Mouse (Mus musculus) erythroblast, embryonic 14.5 days (primary cell): ENCODE data around the gene Mcf2l. TPM values are rescaled to one million over a fixed set of nuclear protein-coding genes. Genes with fewer than 3 reads are reported as not detected.

Source experiments
- H3K27me3 ChIP-seq: 2 replicates; pipeline ENCODE4 v1.6.1; 2012; ENCODE audit warnings: inconsistent platforms; ENCODE audit not compliant: control insufficient read depth
- H3K36me3 ChIP-seq: 2 replicates; pipeline ENCODE4 v1.6.1; 2012; ENCODE audit warnings: mild to moderate bottlenecking, inconsistent platforms; ENCODE audit not compliant: control insufficient read depth
- H3K4me1 ChIP-seq: 2 replicates; pipeline ENCODE4 v1.6.1; 2012; ENCODE audit warnings: inconsistent platforms; ENCODE audit not compliant: control insufficient read depth
- H3K4me3 ChIP-seq: replicated peaks from 2 replicates; pipeline ENCODE3; 2012; ENCODE audit warnings: moderate library complexity, mild to moderate bottlenecking, inconsistent platforms
- H3K9me3 ChIP-seq: 2 replicates; pipeline ENCODE4 v1.6.1; 2012; ENCODE audit warnings: low read length, inconsistent platforms, mixed read lengths; ENCODE audit not compliant: control insufficient read depth
- GATA1 ChIP-seq: IDR thresholded peaks from 2 replicates; pipeline ENCODE4 v1.6.1; 2012; ENCODE audit warnings: low read length, inconsistent platforms, mixed read lengths
- TAL1 ChIP-seq: IDR thresholded peaks from 3 replicates; pipeline ENCODE4 v1.6.1; 2012; ENCODE audit warnings: low read length, inconsistent platforms, mixed read lengths
- polyA plus RNA-seq: library from polyadenylated mRNA; stranded (reverse); fragments of >175 nt; gene quantifications from 2 replicates; pipeline ENCODE4 v1.2.3, GENCODE M21; 2012

The Mcf2l gene
- polyA plus RNA-seq, 1 experiment = 0.05 TPM

DNA sequence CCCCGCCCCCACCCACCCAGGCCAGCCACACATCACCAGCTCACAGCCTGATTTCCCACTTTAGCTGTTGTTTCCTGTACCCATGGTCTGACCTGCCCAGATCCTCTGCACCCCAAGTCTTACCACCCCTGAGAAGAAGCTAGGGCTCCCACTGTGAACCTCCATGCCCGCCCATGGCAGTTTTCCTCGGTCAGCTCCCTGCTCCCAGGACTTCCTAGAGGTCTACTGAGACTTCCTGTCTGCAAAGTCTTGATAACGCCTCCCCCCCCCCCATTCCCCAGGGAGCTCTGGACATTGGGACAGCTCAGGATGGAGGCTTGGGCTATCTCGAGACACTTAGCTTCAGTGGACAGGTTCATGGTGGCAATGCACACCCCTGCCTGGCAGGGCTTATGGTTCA lies 31.5 kb downstream of the Mcf2l start:
- Histone ChIP-seq H3K27me3 (peaks cover 6% of the 10 kb centered on the region), H3K4me3 (no peak overlapping the region), H3K36me3 (no peaks in the 10 kb centered on the region), H3K9me3 (no peaks in the 10 kb centered on the region), H3K4me1 (no peaks in the 10 kb centered on the region)
- TF ChIP-seq TAL1 = no peak
- no peak for TF ChIP-seq GATA1

DNA sequence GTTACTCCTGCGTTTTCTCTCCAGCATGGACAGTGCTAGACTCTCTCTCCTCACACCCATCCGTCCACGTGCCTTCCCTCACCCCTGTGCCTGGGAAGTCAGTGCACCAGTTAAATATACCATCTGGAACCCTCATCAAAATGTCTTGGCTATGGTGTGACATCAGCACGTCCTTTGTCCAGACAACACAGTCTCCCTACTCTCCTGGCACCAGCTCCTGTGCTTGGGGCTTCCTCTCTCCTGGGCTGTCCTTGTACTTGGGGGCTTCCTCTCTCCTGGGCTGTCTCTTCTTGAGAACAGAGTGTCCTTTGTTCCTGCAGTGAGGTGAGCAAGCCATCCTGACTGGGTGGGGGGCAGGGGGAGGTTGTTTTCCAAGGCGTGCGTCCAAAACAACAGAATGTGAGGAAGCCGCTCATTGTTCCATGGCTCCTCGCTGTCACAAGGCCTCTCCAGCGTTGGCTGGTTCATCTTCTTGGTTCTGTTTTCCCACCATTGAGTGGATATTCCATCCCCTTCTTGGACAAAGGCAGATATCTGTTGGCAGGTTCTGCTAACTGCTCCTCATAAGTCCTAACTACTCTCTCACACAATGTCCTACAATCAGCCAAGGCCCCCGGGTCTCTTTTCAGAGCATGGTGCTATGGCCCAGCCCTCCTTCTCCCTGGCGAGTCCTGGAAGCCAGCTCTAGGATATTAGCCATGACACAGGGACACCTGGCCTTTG lies 32.2 kb downstream of the Mcf2l start:
- Histone ChIP-seq H3K9me3 (no peaks in the 10 kb centered on the region), H3K36me3 (no peaks in the 10 kb centered on the region), H3K4me1 (no peaks in the 10 kb centered on the region), H3K4me3 (no peak overlapping the region), H3K27me3 (peaks cover 6% of the 10 kb centered on the region)
- TF ChIP-seq TAL1 (no peak), GATA1 (no peak)

DNA sequence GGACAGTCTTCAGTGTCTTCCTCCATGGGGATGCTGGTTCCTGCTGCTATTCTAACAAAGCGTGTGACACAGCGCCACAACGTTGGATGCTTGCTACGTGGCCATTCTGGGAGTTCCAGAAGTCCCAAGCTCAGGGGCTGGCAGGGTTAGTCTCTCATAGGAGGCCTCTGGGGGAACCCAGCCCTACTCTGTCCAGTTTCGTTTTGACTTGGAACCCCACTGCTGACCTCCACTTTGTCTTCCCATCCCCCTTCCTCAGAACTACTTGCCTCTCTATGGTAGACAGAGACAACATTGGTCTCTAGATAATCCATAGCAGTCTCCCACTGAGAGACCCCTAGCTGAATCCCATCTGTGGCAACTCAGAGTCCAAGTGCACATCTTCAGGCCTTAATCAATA lies 33.0 kb downstream of the Mcf2l start:
- Histone ChIP-seq H3K27me3 (peaks cover 6% of the 10 kb centered on the region), H3K4me1 (no peaks in the 10 kb centered on the region), H3K4me3 (no peak overlapping the region), H3K36me3 (no peaks in the 10 kb centered on the region), H3K9me3 (no peaks in the 10 kb centered on the region)
- no peak for TF ChIP-seq TAL1
- no peak for TF ChIP-seq GATA1

DNA sequence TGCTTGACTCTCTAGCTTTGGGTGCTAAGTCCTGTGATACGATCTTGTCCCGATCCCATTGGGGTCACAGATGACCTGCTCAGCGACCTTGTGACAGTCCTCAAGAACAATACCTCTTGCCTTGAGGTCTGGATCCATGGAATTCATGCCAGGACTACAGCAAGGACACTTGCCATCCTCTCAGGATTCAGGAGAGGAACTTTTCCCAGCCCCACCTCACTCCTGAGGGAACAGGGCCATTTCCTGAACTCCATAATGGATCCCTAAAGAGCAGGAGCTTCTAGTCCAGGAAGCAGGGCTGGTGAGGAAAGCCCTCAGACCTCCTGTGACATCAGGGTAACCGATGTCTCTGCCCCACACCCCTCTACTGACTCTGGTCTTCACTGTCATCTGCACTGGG lies 34.1 kb downstream of the Mcf2l start:
- no peaks in the 10 kb centered on the region for H3K9me3 ChIP-seq
- H3K4me1 ChIP-seq = no peaks in the 10 kb centered on the region
- no peaks in the 10 kb centered on the region; the same call in 1 of the 2 replicates for H3K27me3 ChIP-seq
- TF ChIP-seq GATA1 (no peak), TAL1 (no peak)
- no peaks in the 10 kb centered on the region for H3K36me3 ChIP-seq
- H3K4me3 ChIP-seq = no peak overlapping the region

DNA sequence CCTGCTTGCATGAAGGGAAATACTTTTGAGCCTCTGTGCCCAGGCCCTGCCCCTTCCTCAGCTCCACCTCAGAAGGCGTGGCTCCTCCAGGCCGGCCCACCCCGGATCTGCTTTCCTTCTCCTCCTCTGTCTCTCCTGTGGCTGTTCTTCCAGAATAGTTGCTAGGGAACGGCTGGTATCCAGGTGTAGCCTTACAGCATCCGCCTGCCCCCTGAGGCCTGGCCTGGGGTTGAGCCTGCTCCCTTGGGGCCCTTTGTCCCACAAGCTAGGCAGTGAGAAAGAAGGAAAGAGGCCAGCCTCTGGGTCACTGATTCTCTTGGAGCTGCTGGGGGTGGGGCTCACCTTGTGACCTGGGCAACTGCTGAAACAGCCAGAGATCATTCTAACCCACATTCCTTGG lies 38.4 kb downstream of the Mcf2l start:
- Histone ChIP-seq H3K27me3 (peaks cover 21% of the 10 kb centered on the region), H3K9me3 (no peaks in the 10 kb centered on the region), H3K4me1 (no peaks in the 10 kb centered on the region), H3K36me3 (no peaks in the 10 kb centered on the region), H3K4me3 (no peak overlapping the region)
- TF ChIP-seq GATA1 (no peak), TAL1 (no peak)

DNA sequence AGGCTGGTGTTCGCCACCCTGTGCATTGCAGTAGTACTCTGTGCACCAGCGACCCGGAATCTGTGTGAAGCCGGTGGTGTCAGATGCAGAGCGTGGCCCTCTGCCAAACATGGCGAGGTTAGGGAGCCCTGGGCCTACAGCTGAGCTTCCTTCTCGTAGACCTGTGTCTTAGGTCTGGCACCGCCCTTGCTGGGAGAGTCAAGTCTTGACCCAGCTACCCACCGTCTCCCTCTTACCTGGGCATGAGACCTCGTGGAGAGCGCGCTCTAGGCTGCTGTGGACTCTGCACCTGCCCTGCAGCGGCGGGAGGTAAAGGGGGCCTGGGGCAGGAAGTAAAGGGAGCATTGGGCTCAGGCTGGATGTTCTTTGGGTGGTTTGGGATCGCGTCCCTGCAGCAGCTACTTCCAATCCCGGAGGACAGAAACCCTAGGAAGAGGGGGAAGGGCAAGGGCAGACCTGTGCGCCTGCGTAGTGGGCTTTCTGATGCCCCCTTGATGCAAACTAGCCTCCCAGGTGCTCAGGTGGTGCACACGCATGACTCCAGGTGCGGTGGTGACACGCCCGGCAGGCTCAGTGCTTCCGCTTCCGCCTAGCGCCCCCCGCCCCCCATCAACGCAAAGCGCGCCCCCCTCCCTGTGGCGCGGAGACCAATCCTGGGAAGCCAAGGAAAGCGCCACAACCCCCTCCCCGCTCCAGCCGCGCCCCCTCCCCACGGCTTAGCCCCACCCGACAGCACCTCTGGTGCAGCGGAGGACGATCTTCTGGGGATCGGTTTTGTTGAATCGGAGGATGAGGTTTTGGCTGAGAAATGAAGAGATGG lies 41.8 kb downstream of the Mcf2l start:
- TF ChIP-seq GATA1 (no peak), TAL1 (no peak)
- Histone ChIP-seq H3K9me3 (no peaks in the 10 kb centered on the region), H3K4me3 (no peak overlapping the region), H3K4me1 (no peaks in the 10 kb centered on the region), H3K36me3 (no peaks in the 10 kb centered on the region), H3K27me3 (peaks cover 23% of the 10 kb centered on the region)

DNA sequence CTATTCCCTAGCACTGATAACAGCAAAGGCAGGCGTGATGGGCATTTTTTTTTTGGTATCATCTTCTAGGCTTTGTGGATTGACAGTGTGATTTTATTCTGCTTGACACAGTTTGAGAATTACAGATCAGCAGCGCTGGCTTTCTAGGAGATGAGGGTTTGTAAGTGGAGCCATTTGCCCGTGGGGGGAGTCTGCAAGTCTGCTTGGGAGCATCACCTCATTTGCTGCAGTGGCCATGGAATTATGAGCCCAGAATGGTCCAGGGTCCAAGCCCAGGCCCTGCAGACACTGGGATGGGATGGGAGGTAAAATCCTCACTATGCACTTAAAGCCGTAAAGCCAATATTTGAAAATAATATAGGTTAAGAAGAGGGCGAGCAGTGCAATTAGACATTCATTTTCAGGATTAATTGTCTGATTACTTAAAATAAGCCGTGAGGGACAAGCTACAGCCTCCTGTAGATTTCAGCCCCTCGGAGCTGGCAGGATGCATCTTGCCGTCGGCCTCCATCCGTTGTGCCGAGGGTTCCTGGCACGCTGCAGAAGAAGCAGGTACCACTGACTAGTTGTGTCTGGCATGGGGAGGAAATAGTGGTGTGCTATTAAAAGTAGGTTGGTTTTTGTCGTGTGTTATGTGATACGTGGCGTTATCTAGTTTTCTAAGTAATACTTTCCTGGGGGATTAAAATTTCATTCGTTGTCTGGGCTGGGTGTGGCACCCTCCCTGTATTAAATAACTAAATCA lies 42.7 kb downstream of the Mcf2l start:
- TF ChIP-seq GATA1 (no peak), TAL1 (no peak)
- Histone ChIP-seq H3K9me3 (no peaks in the 10 kb centered on the region), H3K27me3 (peaks cover 23% of the 10 kb centered on the region), H3K4me1 (no peaks in the 10 kb centered on the region), H3K36me3 (no peaks in the 10 kb centered on the region), H3K4me3 (no peak overlapping the region)

DNA sequence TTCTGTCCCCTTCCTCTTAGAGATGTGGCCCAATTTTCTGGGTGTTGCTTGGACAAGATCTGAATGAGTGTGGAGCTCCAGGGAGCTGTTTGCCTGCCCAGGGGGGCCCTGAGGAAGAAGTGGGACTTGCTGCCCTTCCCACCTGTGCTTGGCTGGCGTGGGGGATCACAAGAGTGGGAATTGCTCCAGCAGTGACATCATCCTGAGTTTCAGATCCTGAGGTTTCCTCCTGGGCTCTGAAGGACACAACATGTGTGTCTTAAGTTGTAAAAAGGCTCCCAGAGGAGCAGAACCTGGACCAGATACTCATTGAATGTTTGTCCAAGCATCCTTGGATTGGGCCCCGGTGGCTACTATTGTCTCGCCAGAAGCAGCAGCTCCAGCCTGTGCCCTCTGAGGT lies 43.4 kb downstream of the Mcf2l start:
- Histone ChIP-seq H3K4me3 (no peak overlapping the region), H3K9me3 (no peaks in the 10 kb centered on the region), H3K36me3 (no peaks in the 10 kb centered on the region), H3K4me1 (no peaks in the 10 kb centered on the region), H3K27me3 (peaks cover 23% of the 10 kb centered on the region)
- TF ChIP-seq GATA1 = no peak
- no peak for TF ChIP-seq TAL1

DNA sequence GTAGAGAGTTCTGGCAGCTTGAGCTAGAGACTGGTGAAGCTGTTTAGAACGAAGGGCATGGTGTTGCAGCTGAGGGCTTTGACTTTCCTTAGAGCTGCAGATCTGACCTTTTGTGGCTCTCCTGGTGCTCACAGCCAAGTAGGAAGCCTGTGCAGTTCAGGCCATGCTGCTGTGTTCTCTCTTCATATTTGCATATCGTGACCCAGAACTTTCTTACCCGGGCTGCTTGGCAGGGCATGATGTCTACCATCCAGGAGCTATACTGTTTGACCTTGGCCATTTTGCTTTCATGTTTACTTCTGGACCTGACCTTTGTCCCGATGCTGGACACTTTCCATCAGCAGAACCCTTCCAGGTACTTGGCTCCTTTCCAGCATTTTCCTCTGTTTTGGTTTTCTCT lies 44.2 kb downstream of the Mcf2l start:
- H3K4me3 ChIP-seq = no peak overlapping the region
- peaks cover 23% of the 10 kb centered on the region for H3K27me3 ChIP-seq
- no peaks in the 10 kb centered on the region for H3K36me3 ChIP-seq
- H3K9me3 ChIP-seq = no peaks in the 10 kb centered on the region
- TF ChIP-seq GATA1 = no peak
- TF ChIP-seq TAL1 = no peak
- no peaks in the 10 kb centered on the region for H3K4me1 ChIP-seq
